Mouse (Mus musculus): Measurements from ENCODE around the gene Oxct2a.
A peak's percentile ranks its signal among the peaks of the same experiment; 100 is the strongest.
"Not testable (repeated sequence)": the region's sequence is repeated elsewhere in the genome, so short reads cannot be mapped to it uniquely, and the experiment has no call there.

Gene Oxct2a

DNA sequence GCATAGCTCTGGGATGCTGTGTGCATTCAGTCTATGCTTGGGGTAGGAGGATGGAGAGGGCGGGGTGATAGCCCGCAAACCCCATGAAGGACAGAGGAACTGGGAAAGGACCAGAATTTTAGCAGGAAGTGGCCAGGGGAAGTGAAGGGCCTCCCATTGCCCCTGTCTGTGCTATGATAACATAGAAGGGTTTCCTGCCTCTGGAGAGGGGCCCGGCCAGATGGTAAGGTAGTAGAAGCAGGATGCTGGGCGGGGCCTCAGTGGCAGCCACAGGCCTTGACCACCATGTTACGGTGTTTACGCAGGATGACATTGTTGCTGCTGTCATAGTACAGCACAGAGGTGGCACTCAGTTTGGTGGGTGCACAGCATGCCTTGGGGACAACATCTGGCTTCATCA is 10.4 kb downstream of the Oxct2a start:
- peak in 1 of 2 experiments; percentile 10 for DNase-seq (ENCODE audit: low spot score in 2 of 2)

DNA sequence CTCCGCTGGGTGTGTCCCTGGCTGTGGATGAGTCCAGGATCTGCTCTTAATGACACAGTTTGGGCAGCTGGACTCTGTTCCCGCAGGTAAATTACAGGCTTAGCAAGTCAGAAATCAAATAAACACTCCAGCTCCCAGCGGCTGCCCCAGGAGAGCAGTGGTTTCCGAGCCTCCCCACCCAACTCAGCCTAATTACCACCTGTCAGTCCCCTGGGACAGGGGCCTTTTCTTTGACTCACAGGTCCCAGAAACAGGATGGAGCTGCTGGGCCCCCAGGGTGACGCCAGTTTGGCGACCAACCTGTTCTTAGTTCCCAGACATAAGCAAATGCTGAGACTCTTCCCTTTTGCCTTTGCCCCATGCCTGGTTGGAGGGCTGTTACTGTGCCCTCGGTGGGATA is 11.6 kb downstream of the Oxct2a start:
- DNase-seq (ENCODE audit: low spot score in 2 of 2) = peak; percentile 31 to 36

DNA sequence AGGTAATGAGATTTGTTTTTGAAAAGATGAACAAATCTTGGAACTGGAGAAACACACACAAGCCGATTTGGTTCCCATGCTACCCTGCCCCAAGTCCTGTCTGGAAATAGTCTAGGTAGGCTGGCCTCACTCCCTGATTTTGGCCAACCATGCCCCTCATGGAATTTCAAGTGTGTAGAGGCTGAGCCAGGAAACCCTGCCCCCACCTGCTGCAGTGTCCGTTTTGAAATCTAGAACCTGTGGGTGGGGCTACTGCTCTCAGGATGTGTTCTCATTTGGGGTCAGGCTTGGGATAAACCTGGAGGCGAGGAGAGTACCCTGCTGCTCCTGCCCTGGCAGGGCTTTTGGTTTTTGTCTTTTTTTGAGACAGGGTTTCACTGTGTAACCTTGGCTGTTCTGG is 15.1 kb downstream of the Oxct2a start:
- no peak for DNase-seq (ENCODE audit: low spot score in 2 of 2)

DNA sequence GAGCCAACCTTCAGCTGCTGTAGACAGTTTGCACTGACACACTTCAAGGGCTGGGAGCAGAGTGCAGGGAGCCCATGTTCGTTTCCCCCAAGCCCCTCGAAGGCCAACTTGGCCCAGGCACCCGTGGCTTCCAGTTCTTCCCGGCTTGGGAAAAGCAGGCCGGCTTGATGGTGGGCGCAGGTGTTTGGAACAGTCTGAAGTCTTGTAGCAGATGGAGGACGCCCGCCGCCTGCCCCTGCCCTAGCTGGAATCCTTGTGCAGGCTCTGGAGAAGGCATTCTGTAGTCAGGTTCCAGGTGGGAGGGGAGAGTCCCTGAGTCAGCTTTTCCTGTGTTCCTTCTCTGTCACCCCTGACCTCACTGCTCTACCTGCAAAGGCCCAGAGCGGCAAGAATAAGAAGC is 16.4 kb downstream of the Oxct2a start:
- DNase-seq (ENCODE audit: low spot score in 2 of 2) = no peak

DNA sequence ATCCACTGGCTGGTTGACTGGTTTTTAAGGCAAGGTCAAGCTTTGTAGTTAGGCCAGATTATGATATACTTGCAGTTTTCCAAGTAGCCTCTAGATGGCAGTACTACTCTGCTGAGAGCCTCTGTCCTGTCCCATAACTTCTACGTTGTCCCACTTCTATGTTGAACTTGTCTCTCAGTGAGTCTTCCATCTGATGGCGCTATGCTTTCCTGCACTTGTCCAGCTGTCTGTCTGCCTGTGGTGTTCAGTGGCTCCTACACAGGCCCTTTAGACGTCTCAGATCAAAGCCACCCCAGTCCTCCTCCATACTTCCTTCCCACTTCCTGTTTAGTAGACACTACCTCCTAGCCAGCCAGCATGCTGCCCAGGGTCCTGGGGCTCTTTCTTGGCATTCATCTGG is 17.6 kb downstream of the Oxct2a start:
- no peak for DNase-seq (ENCODE audit: low spot score in 2 of 2)

GRCm38 (mm10) chr4:123298980-123299670 is 24.3 kb downstream of the Oxct2a start:
- DNase-seq (ENCODE audit: low spot score in 2 of 2) = no peak

DNA sequence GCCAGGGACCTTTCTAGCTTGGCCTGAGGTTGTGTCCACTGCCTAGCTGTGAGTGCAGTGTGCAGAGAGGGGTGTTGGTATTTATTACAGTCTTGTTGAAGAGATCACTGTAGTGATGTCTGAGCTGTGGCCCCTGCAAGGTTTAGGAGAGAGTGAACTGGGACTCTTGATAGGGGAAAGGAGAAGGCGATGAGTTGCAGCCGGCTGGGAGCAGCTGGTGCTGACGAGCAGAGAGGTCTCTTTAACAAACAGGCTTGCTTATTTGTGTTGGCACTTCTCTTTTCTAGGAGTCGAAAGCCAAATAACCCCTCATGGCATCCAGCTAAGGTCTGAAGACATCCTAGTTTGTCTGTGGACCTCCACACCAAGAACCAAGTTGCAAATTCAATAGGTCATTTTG is 25.2 kb downstream of the Oxct2a start:
- no peak for DNase-seq (ENCODE audit: low spot score in 2 of 2)

DNA sequence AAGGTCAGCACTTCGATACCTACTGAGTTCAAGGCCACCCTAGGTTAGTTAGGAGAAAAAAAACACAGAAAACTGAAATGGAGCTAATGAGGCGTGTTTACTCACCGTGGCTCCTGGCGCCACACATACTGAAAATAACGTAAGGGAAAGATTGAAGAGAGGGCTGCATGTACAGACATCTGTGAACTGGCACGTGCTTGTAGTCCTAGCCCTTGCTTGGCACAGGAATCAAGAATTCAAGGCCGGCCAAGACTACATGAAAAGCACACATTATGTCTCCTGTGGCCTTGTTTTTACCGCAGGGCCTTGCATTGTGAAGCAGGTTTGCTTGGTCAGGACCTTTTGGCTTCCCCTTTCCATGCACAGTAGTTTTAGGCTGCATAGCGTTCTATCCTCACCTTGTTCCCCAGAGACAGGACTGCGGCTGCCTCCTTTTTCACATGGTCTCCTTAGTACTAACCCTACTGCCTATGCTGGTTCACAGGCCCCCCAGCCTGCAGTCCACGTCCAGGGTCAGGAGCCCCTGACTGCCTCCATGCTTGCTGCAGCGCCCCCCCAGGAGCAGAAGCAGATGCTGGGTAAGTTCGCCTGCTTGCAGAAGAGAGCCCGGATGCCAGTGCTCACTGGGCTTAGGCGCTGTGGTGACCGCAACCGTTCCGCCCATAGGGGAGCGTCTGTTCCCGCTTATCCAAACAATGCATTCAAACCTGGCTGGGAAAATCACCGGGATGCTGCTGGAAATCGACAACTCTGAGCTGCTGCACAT is 26.1 kb downstream of the Oxct2a start:
- DNase-seq (ENCODE audit: low spot score in 2 of 2) = no peak

DNA sequence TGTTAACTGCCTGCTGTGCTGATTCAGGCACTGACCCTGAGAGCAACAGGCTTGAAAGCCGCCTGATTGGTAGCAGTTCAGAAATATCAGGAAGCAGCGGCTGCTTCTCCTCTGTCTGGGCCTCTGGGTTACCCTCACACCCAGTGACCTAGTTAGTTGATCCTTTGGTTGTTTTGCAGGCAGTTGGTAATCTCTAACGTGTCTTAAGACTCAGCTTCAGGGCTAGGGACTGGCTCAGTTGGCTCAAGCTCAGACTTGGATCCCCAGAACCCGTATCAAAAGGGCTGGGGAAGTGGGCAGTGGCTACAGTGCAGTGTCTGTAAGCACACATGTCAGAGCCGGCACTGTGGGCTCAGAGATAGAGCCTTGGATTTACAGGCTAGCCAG is 27.3 kb downstream of the Oxct2a start:
- no peak for DNase-seq (ENCODE audit: low spot score in 2 of 2)

- no peak for DNase-seq (ENCODE audit: low spot score in 2 of 2)
Observed at GRCm38 (mm10) chr4:123295516-123296147, 27.8 kb downstream of the Oxct2a start.

GRCm38 (mm10) chr4:123295026-123295425 is 28.4 kb downstream of the Oxct2a start:
- DNase-seq (ENCODE audit: low spot score in 2 of 2) = not testable (repeated sequence)

DNA sequence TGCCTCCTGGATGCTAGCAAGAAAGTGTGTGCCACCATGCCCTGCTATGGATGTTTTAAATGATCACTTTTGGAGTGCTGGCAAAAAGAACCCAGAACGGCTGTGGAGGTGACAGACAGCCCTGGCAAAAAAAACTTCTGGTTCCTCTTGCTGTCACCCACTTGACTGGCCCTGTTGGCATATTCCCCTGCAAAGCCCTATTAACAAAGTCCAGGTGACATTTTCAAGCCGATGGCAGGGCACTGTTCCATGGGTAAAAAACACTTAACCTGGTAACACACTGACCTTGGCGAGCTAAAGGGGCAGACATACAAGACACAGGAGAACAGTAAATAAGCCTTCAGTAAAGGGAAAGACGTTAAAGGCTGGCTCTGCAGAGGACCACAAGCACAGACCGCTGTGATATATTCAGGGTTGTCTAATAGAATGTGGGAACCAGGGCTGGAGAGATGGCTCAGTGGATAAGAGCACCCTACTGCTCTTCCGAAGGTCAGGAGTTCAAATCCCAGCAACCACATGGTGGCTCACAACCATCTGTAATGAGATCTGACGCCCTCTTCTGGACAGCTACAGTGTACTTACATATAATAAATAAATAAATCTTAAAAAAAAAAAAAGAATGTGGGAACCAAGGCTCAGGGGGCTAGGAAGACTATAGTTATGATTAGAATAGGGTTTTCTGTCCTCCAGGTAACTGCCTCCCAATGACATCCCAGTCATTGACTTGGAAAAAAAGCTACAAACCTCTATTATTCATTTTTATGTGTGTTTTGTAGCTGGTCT is 29.6 kb downstream of the Oxct2a start:
- no peak for DNase-seq (ENCODE audit: low spot score in 2 of 2)

DNA sequence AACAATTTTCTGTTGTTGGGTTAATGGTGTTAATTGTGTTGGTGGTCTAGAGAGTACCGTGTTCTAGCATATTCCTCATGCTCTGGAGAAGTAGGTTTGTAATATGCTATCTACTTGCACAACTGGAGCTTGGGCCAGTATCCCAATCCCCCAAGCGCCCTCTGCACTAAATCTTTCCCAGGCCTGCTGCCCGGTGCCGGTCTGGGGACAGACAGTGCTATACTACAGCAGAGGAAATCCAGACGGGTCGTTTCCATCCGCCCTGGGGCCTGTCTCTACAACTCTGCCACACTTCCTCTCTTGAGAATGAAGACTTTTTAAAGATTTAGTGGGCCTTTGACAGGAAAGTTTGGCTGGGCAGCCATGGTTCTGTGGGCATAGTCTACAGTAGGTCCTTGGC is 30.4 kb downstream of the Oxct2a start:
- no peak for DNase-seq (ENCODE audit: low spot score in 2 of 2)

GRCm38 (mm10) chr4:123292390-123292789 is 31.0 kb downstream of the Oxct2a start:
- DNase-seq (ENCODE audit: low spot score in 2 of 2) = no peak

DNA sequence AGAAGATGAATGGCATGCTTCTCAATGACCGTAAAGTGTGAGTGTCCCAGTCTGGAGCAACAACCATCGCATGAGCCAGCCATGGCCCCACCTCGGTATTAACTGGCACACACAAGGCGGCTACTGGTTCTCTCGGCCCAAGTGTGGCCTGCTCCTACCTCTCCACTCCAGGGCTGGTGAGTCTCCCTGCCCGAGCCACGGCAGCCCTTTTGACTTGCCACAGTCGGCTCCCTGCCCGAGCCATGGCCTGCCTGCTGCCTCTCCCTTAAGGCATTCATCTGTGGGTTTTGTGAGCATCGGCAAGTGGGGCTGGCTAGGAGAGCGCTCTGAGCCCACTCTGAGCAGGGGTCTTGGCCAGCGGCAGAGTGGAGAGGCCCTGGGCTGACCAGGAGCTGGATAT is 34.4 kb downstream of the Oxct2a start:
- DNase-seq (ENCODE audit: low spot score in 2 of 2) = no peak

GRCm38 (mm10) chr4:123286790-123287189 is 36.6 kb downstream of the Oxct2a start:
- peak; percentile 44 to 70 for DNase-seq (ENCODE audit: low spot score in 2 of 2)

GRCm38 (mm10) chr4:123284731-123285624 is 38.5 kb downstream of the Oxct2a start:
- no peak for DNase-seq (ENCODE audit: low spot score in 2 of 2)

DNA sequence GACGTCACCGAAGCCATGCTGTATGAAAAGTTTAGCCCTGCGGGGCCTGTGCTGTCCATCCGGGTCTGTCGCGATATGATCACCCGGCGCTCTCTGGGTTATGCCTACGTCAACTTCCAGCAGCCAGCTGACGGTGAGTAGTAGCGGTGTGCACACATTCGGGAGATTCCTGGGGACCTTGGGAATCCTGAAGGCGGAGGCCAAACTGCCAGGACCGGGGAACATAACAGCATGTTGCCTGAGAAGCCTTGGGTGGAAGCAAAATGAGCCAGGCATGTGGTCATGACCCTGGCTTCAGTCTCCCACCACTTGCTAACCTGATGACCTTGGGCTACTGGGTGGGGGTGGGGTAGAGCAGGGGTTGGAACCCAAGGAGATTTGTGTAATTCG is 39.8 kb downstream of the Oxct2a start:
- not testable (repeated sequence) for DNase-seq (ENCODE audit: low spot score in 2 of 2)

- DNase-seq (ENCODE audit: low spot score in 2 of 2) = peak in 1 of 2 experiments; percentile 22
Observed at GRCm38 (mm10) chr4:123282915-123283674, 40.3 kb downstream of the Oxct2a start.

DNA sequence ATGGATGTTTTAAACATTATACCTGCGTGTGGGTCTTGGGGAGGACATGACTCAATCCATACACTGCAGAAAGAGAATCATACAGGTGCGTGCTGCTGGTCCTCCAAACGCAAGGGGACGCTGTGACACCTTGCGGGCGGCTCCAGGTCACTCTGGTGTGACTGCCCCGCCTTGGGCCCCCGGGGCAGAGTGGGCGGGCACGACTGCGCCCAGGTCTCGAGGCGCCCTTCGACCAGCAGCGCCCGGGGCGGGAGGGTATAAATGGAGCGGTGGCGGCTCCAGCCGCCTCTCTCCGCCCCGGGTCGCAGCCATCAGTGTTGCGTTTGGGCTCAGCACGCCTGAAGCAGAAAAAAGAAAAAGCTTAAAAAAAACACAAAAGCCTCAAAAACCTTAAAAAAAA is 40.9 kb downstream of the Oxct2a start:
- DNase-seq (ENCODE audit: low spot score in 2 of 2) = peak; percentile 94

Measured in spleen, postnatal 36 days (tissue).